Mouse (Mus musculus) kidney, adult 18-20 months (tissue): Measurements from ENCODE around the gene Tubb2a.

Experiments used
- DNase-seq: peaks from one replicate; pipeline ENCODE4 v3.0.0; 2021

Tubb2a gene

GRCm38 (mm10) chr13:34047526-34047925 lies 30.3 kb downstream of the Tubb2a start:
- no peak for DNase-seq

DNA sequence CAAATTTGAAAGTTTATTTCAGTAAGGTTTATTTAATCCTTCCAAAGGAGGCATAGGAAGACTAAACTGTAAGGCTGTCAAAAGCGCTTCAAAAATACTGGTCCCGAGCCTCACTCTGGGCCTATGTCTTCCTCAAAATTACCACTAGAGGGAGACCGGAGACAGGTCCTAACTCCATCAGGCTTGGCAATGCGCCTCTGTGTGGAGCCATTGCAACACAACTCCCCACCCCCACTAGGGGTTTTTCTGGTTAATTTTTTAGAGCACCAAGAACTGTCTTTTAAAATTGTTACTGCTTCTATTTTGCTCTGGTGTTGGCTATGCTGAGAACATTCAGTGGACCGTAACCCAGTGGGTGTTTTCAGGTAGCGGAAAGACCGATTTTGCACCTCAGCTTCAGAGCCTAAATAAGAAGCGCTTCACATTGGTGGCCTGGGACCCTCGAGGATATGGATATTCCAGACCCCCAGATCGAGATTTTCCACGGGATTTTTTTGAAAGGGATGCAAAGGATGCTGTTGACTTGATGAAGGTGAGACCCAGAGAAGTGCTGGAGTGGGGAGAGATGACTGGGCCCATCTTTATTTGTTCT lies 31.3 kb downstream of the Tubb2a start:
- DNase-seq = peak; percentile 87

- peak; percentile 56 for DNase-seq
Observed at GRCm38 (mm10) chr13:34045511-34046249, 32.1 kb downstream of the Tubb2a start.

DNA sequence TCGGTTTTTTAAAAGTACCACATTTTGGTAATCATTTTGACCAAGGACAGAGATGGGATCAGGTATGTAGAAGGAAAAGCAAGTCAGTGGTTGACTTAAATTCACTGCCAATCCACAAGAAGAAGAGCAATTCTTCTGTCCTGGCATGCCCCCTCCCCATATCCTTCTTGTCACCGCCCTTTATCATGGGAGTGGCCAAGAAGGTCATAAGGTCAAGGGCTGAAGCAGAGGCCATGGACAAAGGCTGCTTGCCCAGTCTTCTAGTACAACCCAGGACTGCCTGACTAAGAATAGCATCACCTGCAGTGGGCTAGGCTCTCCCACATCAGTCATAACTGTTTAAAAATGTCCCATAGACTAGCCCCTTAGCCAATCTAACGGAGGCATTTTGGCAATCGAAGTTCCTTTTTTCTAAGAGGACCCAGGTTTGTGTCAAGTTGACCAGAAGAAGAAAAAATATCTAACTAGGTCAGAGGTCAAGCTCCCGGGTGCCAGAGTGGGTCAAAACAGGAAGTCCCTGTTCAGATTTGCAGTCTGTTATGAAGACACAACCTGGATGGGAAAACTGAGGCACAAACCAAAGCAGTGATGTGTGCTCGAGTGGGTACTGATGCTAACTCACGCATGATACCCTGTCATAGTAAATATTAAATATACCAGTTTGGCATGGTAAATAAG lies 34.0 kb downstream of the Tubb2a start:
- DNase-seq = no peak

- DNase-seq = no peak
Observed at GRCm38 (mm10) chr13:34040091-34040490, 37.7 kb downstream of the Tubb2a start.

DNA sequence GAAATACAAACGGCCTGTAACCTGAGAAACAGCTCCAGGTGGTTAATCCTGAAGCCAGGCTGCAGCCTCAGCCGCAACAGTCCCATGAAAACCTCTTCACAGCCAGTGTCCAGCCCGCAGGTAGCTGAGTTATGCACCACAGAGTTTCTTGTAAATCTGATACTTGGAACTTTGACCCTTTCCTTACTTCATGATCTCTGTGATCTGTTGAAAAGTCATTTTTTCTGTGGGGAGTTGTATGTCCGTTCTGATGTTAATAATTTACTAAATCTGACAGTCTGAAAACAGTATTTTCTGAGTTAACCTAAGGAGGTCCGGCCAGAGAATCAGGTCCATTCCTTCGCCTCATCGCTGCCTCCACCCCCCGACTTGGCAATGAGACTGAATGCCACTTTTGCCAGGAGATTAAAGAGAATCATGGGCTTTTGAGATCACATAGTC lies 38.9 kb downstream of the Tubb2a start:
- peak; percentile 65 for DNase-seq

GRCm38 (mm10) chr13:34038056-34038432 lies 39.8 kb downstream of the Tubb2a start:
- DNase-seq = no peak

GRCm38 (mm10) chr13:34037172-34038055 lies 40.4 kb downstream of the Tubb2a start, which contains the start of gene Bphl:
Bphl (plus strand) TSS chr13:34037597.
- DNase-seq = peak; percentile 95

GRCm38 (mm10) chr13:34036726-34037125 lies 41.1 kb downstream of the Tubb2a start:
- DNase-seq = no peak

GRCm38 (mm10) chr13:34035424-34035823 lies 42.4 kb downstream of the Tubb2a start:
- no peak for DNase-seq

DNA sequence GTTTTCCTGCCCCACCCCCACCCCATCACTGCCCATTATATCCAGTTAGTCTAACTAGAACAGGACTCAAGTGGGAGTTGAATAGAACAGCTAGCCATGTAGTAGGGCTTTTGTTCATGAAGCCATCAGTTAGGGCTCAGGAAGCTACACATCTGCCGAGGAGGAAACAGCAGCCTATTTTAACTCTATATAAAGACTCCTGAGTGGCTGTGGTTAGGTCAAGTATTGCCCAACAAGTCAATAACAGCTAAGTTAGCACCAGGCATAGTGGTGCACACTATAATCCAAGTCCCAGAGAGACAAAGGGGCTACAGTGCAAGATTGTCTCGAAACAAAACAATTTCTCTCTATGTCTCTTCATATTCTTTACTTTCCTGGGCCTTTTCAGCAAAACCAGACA lies 45.8 kb downstream of the Tubb2a start:
- DNase-seq = no peak
